Mouse (Mus musculus) intestine, embryonic 14.5 days (tissue): Measurements from ENCODE around the gene Nfatc2ip. TPM values are rescaled to one million over a fixed set of nuclear protein-coding genes. Genes with fewer than 3 reads are reported as not detected.
A peak's percentile ranks its signal among the peaks of the same experiment; 100 is the strongest.

ENCODE experiments used
- ATAC-seq: fragments of 200-750 bp; cut with Nextera tagmentation; replicated peaks from 2 replicates; pipeline ENCODE4 v1.8.0; 2017; ENCODE audit warnings: low read depth, moderate number of reproducible peaks, moderate TSS enrichment, moderate library complexity; ENCODE audit not compliant: low FRiP score, low TSS enrichment
- DNase-seq: peaks from one replicate; pipeline ENCODE4 v3.0.0-alpha.2; 2018; ENCODE audit warnings: low spot score
- H3K27ac ChIP-seq: fragments of 300-500 bp; sonication (generic); 2 replicates; pipeline ENCODE4 v1.5.1; 2014; ENCODE audit warnings: low read depth, mild to moderate bottlenecking, control low read depth
- H3K27me3 ChIP-seq: fragments of 300-500 bp; sonication (generic); replicated peaks from 2 replicates; pipeline ENCODE4 v1.6.1; 2014; ENCODE audit warnings: low read length, control low read depth; ENCODE audit not compliant: control insufficient read depth, insufficient read depth
- H3K36me3 ChIP-seq: fragments of 300-500 bp; sonication (generic); 2 replicates; pipeline ENCODE4 v1.6.1; 2014; ENCODE audit warnings: low read length, control low read depth; ENCODE audit not compliant: control insufficient read depth, insufficient read depth
- H3K4me1 ChIP-seq: fragments of 300-500 bp; sonication (generic); replicated peaks from 2 replicates; pipeline ENCODE4 v1.6.1; 2014; ENCODE audit warnings: low read length, control low read depth, mixed read lengths; ENCODE audit not compliant: control insufficient read depth, insufficient read depth
- H3K4me2 ChIP-seq: fragments of 300-500 bp; sonication (generic); 2 replicates; pipeline ENCODE4 v1.6.1; 2014; ENCODE audit warnings: low read length
- H3K4me3 ChIP-seq: fragments of 300-500 bp; sonication (generic); 2 replicates; pipeline ENCODE4 v1.5.1; 2014; ENCODE audit warnings: low read depth, low read length, control low read depth, mixed read lengths
- H3K9ac ChIP-seq: fragments of 300-500 bp; sonication (generic); 2 replicates; pipeline ENCODE4 v1.6.1; 2014; ENCODE audit warnings: mild to moderate bottlenecking, low read length
- H3K9me3 ChIP-seq: fragments of 300-500 bp; sonication (generic); 2 replicates; pipeline ENCODE4 v1.6.1; 2016; ENCODE audit warnings: low read length, control low read depth; ENCODE audit not compliant: control insufficient read depth
- WGBS: fragments of 180-500 bp; shearing (Covaris S2); extraction: QIAGEN DNeasy Blood & Tissue Kit; methylation state at CpG from one replicate; pipeline ENCODE4 v1.1.7; 2014; 5-methylcytosine and 5-hydroxymethylcytosine counted together
- polyA plus RNA-seq: library from polyadenylated mRNA; unstranded; fragments of >200 nt; fragmentation: Nextera tagmentation; extraction: Ambion mirVana; gene quantifications from 2 replicates; pipeline ENCODE4 v1.2.1, GENCODE M21; 2014

The Nfatc2ip gene
- polyA plus RNA-seq, 1 experiment from 2014 or later: 2.3 TPM

GRCm38 (mm10) chr7:126374526-126374925, 22.0 kb downstream of the Nfatc2ip start:
- H3K9me3 ChIP-seq: no peaks in the 10 kb centered on the region
- DNase-seq (no peak), ATAC-seq (no peak)
- WGBS: 75% methylated on average over 6 of the region's 6 CpGs
- H3K36me3 ChIP-seq: peaks cover 48% of the 10 kb centered on the region
- H3K4me1 ChIP-seq: peaks cover 6% of the 10 kb centered on the region
- H3K27me3 ChIP-seq: no peaks in the 10 kb centered on the region
- H3K4me3 ChIP-seq: no peak overlapping the region
- H3K9ac ChIP-seq: no peak overlapping the region
- no peak overlapping the region for H3K27ac ChIP-seq
- H3K4me2 ChIP-seq: no peak overlapping the region

- H3K9ac ChIP-seq: no peak overlapping the region
- WGBS: 83% methylated on average over 9 of the region's 9 CpGs
- no peak overlapping the region for H3K27ac ChIP-seq
- H3K27me3 ChIP-seq: no peaks in the 10 kb centered on the region
- ATAC-seq (no peak), DNase-seq (no peak)
- H3K4me1 ChIP-seq: peaks cover 6% of the 10 kb centered on the region
- H3K36me3 ChIP-seq: peaks cover 49% of the 10 kb centered on the region
- H3K9me3 ChIP-seq: no peaks in the 10 kb centered on the region
- H3K4me2 ChIP-seq: no peak overlapping the region
- no peak overlapping the region for H3K4me3 ChIP-seq
Observed at GRCm38 (mm10) chr7:126373007-126373406, 23.5 kb downstream of the Nfatc2ip start.

- Histone ChIP-seq H3K4me2 (no peak within 1 kb of the TSS), H3K36me3 (peaks cover 45% of the 10 kb centered on the region), H3K9ac (no peak within 1 kb of the TSS), H3K4me3 (no peak within 1 kb of the TSS), H3K27me3 (no peaks in the 10 kb centered on the region), H3K9me3 (no peaks in the 10 kb centered on the region), H3K27ac (no peak within 1 kb of the TSS), H3K4me1 (no peaks in the 10 kb centered on the region)
- DNase-seq (no peak), ATAC-seq (0 out of 2 replicates have a peak, but pooled peaks have one; percentile 13)
- 76% methylated on average over 13 of the region's 13 CpGs for WGBS
Observed at GRCm38 (mm10) chr7:126369393-126369792, 27.1 kb downstream of the Nfatc2ip start, which contains the start of gene Lat. TSS of gene Lat (minus strand) at chr7:126369570.

GRCm38 (mm10) chr7:126368367-126368766, 28.2 kb downstream of the Nfatc2ip start:
- H3K27me3 ChIP-seq: no peaks in the 10 kb centered on the region
- ATAC-seq (no peak), DNase-seq (no peak)
- H3K9ac ChIP-seq: no peak overlapping the region
- WGBS: 92% methylated on average over 8 of the region's 8 CpGs
- peaks cover 36% of the 10 kb centered on the region for H3K36me3 ChIP-seq
- H3K9me3 ChIP-seq: no peaks in the 10 kb centered on the region
- no peaks in the 10 kb centered on the region for H3K4me1 ChIP-seq
- no peak overlapping the region for H3K27ac ChIP-seq
- no peak overlapping the region for H3K4me3 ChIP-seq
- H3K4me2 ChIP-seq: no peak overlapping the region

- Histone ChIP-seq H3K9ac (no peak overlapping the region), H3K27me3 (no peaks in the 10 kb centered on the region), H3K4me1 (no peaks in the 10 kb centered on the region), H3K9me3 (no peaks in the 10 kb centered on the region), H3K4me3 (no peak overlapping the region), H3K36me3 (peaks cover 30% of the 10 kb centered on the region), H3K4me2 (no peak overlapping the region), H3K27ac (no peak overlapping the region)
- DNase-seq (no peak), ATAC-seq (no peak)
- WGBS: 86% methylated on average over 10 of the region's 10 CpGs
Observed at GRCm38 (mm10) chr7:126367636-126368035, 28.9 kb downstream of the Nfatc2ip start.

- Histone ChIP-seq H3K27ac (no peak overlapping the region), H3K27me3 (no peaks in the 10 kb centered on the region), H3K36me3 (no peaks in the 10 kb centered on the region), H3K4me2 (no peak overlapping the region), H3K9me3 (no peaks in the 10 kb centered on the region), H3K4me3 (no peak overlapping the region), H3K9ac (no peak overlapping the region), H3K4me1 (no peaks in the 10 kb centered on the region)
- DNase-seq (no peak), ATAC-seq (no peak)
- WGBS: 80% methylated on average over 6 of the region's 6 CpGs
Observed at GRCm38 (mm10) chr7:126363038-126363437, 33.5 kb downstream of the Nfatc2ip start.

- Histone ChIP-seq H3K4me1 (no peaks in the 10 kb centered on the region), H3K9me3 (no peaks in the 10 kb centered on the region), H3K9ac (no peak overlapping the region), H3K4me3 (no peak overlapping the region), H3K27ac (no peak overlapping the region), H3K27me3 (no peaks in the 10 kb centered on the region), H3K4me2 (no peak overlapping the region), H3K36me3 (no peaks in the 10 kb centered on the region)
- DNase-seq: no peak
- 63% methylated on average over 13 of the region's 13 CpGs for WGBS
- ATAC-seq: no peak
Observed at GRCm38 (mm10) chr7:126359049-126359448, 37.5 kb downstream of the Nfatc2ip start.

- WGBS: 95% methylated on average over 9 of the region's 9 CpGs
- H3K9ac ChIP-seq: no peak overlapping the region
- no peaks in the 10 kb centered on the region for H3K36me3 ChIP-seq
- H3K4me3 ChIP-seq: no peak overlapping the region
- H3K4me2 ChIP-seq: no peak overlapping the region
- DNase-seq (no peak), ATAC-seq (no peak)
- no peaks in the 10 kb centered on the region for H3K4me1 ChIP-seq
- H3K9me3 ChIP-seq: no peaks in the 10 kb centered on the region
- H3K27ac ChIP-seq: no peak overlapping the region
- no peaks in the 10 kb centered on the region for H3K27me3 ChIP-seq
Observed at GRCm38 (mm10) chr7:126358413-126358812, 38.1 kb downstream of the Nfatc2ip start.

GRCm38 (mm10) chr7:126357838-126358237, 38.7 kb downstream of the Nfatc2ip start:
- Histone ChIP-seq H3K9ac (no peak overlapping the region), H3K9me3 (no peaks in the 10 kb centered on the region), H3K27me3 (no peaks in the 10 kb centered on the region), H3K4me3 (no peak overlapping the region), H3K4me2 (no peak overlapping the region), H3K36me3 (no peaks in the 10 kb centered on the region), H3K4me1 (no peaks in the 10 kb centered on the region), H3K27ac (no peak overlapping the region)
- ATAC-seq (no peak), DNase-seq (no peak)
- WGBS: 80% methylated on average over 6 of the region's 6 CpGs
